Mouse (Mus musculus) frontal cortex, adult (tissue): ENCODE measurements at regions not wholly inside any gene's neighbourhood (a gene's known extent, or its start where the extent isn't known, plus 50 kb on each side); places are given as distances from the start of the nearest gene placed in this dataset.

ENCODE experiments used
- ATAC-seq: cut with Nextera tagmentation; 2 replicates; pipeline ENCODE4 v1.9.2; 2017; ENCODE audit warnings: mild to moderate bottlenecking, moderate library complexity, mixed read lengths; ENCODE audit not compliant: low TSS enrichment

DNA sequence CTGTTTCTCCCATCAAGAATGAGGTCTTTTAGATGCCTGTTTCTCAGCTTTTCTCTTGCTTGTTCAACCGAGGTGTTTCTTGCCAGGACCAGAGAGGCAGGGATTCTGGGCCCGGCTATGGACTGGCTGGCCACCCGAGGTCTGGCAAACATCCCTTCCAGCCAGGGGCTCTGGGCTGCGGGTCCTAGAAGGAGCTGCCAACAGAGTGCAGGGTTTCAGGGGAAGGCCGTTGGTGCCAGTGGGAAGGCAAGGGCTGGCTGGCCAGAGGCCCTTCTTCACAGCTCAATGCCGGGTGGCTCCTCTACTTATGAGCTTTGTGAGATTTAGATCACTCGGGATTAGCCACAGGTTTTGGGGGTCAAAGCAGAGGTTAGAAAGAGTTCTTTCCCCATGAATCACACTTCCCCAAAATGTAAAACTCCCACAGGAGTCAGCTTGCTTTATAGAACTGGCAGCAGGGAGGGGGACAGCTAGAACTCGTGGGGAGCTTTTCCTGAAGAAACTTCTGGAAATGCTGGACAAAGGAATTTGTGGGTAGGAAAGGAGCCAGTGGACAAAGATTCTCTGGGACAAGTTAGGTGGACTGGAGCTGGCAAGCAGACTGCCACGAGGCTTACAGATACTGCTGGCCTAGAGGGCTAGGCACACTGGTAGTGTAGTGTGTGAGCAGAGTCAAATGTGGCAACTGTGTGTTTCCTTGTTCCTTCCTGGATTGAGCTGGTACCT, 104.1 kb upstream of the Vps8 start:
- ATAC-seq, result no peak

DNA sequence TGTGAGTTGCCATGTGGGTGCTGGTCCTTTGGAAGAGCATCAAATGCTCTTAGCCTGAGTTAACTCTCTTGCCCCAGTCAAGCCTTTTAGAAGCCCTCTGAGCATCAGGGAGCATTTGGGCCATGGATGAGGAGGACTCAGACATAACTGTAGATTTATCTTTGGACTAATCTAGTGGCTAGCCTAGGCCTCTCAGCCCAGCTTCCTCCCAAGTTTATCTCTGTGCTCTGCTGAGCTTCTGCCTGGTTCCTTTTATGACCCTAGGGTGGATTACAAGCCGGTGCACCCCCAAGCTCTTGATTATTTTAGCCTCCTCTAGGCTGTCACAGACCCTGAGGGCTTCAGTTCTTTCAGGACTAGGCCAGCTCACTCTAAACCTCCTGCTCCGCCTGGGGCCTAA, 102.6 kb upstream of the Vps8 start:
- no peak for ATAC-seq

DNA sequence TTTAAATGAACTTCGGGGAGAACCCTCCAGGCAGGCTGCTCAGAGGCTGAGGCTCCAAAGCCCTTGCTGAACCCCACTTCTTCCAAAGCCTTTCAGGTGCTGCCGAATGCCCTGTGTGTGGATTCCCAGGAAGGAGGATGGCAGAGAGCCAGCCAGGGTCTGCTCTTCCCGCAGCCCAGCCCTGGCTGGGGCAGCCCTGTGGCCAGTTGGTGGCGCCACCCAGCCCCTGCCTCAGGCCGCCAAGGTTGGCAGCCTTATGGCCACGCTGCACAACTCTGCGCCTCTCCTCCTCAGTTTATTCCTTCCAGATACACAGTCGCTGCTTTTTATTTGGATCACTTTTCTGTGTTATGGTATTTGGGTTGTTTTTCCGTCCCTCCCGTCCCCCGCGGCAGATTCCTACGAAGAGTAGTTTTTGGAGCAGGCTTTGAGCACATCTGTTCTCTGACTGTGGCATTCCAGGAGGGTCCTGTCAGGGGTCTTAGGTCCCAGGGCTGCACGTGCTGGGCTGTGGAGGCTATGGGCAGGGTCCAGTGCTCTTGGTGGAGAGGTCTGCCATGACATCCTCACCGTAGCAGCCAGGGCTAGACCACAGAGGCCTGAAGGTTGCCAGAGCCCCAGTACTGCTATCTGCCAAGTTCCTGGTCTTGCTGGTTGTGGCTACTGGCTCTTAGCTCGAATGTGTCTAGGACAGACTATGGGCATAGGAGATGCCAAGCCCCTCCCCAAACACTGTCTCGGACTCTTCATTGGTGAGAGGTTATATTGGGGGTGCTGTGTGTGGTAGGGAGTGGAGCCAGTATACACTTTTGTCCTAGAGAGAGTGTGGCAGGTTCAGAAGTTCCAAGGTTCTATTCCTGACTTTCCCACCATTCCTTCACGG, 101.5 kb upstream of the Vps8 start:
- no peak for ATAC-seq

GRCm38 (mm10) chr16:21322437-21322836, 100.5 kb upstream of the Vps8 start:
- 0 out of 2 replicates have a peak, but pooled peaks have one; percentile 35 for ATAC-seq

GRCm38 (mm10) chr16:21323446-21324034, 99.4 kb upstream of the Vps8 start:
- peak; percentile 20; the same call in 1 of the 2 replicates for ATAC-seq

GRCm38 (mm10) chr16:21327969-21328368, 94.9 kb upstream of the Vps8 start:
- no peak for ATAC-seq

DNA sequence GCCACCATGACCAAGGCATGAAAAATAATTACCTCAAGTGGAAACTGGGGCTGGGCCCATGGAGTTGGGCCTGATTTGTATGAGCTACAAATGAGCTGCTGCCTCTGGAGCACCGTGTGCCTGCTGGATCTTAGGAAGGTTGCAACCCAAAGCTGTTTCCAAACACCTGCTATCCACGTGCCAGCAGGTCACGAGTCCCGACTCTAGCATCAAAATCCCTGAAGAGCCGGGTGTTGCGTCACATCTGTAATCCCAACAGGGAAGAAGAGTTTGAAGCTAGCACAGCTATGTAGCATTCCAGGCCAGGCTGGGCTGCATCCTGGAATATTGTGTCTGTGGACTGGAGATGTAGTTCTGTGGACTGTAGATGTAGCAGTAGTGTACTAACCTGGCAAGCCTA, 93.7 kb upstream of the Vps8 start:
- no peak for ATAC-seq

- ATAC-seq, result no peak
These were observed 91.7 kb upstream of the Vps8 start for GRCm38 (mm10) chr16:21331229-21331628.

- ATAC-seq, result no peak
These were observed 90.5 kb upstream of the Vps8 start for GRCm38 (mm10) chr16:21332411-21332810.

- no peak for ATAC-seq
These were observed 90.1 kb upstream of the Vps8 start for GRCm38 (mm10) chr16:21332862-21333222.

GRCm38 (mm10) chr16:21333223-21333951, 89.5 kb upstream of the Vps8 start:
- ATAC-seq, result peak; percentile 87

DNA sequence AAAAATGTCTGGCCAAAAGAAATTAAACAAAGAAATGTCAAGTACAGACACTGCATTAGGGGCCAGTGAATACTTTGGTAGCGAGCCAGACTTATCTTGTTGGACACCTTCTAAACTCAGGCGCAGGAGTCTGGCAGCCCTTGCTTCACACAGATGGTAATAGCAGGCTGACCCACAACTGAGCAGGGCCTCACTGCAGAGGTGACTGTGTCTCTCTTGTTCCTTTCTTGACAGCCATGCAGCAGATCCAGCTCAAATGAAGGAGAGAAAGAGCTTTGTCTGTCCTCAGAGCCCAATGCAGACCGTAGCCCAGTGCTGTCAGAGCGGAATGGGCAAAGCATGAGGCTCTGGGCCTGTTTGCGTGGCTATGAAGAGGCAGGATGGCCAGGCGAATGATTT, 83.9 kb upstream of the Vps8 start:
- 0 out of 2 replicates have a peak, but pooled peaks have one; percentile 9 for ATAC-seq

DNA sequence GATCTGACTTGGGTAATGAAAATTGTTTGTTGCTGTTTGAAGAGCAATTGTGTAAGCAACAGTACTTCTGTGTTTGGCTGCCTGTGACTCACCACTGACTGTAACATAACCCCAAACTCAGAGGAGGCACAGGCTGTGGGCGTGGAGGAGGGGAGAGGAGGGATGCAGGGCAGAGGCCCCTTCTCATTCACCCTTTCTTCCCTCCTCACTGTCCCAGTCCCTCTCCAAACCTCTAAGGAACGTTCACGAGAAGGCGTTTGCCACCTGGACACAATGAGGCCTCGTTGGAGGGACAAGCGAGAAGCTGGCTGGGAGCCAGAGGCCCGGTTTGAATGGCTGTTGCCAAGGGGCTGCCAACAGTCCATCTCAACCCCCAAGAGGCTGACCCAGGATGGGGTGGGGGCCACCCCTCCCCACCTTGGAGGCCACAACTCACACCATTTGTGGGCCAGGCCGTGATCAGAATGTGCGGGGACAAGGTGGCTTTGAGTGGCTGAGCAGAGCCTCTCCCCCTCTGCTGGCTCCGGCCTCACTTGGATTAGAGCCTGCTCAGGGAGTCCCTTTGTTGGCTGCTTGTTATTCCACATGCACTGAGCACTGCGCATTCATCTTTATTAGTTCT, 83.3 kb upstream of the Vps8 start:
- peak; percentile 70; the same call in 1 of the 2 replicates for ATAC-seq

DNA sequence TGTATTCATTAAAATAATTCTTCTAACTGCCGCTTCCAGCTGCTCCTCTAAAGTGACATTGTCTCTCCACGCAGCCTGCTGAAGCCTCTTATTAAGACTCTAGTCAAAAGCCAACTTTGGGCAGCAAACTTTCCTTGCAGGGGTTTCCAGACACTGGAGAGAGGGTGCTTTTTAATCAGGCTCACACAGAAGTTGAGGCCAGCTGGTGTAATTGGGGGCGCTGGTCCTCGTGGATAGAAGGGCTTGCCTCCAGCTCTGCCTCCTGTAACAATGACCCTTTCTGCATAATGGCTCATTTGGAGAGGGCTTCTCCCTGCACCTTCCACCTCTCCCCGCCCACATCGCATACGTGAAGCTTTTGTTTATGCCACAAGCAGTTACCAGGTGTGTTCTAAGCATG, 82.8 kb upstream of the Vps8 start:
- ATAC-seq, result peak; percentile 38; the same call in 1 of the 2 replicates

- no peak for ATAC-seq
These were observed 73.0 kb upstream of the Vps8 start for GRCm38 (mm10) chr16:21349869-21350268.

GRCm38 (mm10) chr16:21351289-21351688, 71.6 kb upstream of the Vps8 start:
- no peak for ATAC-seq

GRCm38 (mm10) chr16:21353111-21353510, 69.8 kb upstream of the Vps8 start:
- ATAC-seq, result no peak

DNA sequence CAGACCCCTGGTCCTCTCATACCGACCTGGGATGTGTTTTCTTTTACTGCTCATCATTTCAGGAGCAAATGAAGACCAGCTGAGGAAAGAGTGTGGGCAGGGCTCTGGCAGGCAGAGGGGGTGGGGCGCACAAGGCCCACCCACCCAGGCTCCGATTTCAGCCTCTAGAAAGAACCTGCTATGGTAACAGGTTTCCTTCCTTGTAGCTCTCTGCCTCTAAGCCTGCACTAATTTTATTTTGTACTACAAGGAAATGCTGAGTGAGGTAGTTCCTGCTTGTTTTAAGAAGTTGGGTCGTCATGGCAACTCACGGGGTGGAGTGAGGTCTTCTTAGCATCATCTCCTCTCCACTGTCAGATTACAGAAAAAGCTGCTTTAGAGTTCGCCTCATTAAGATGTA, 69.4 kb upstream of the Vps8 start:
- peak; percentile 87 for ATAC-seq

DNA sequence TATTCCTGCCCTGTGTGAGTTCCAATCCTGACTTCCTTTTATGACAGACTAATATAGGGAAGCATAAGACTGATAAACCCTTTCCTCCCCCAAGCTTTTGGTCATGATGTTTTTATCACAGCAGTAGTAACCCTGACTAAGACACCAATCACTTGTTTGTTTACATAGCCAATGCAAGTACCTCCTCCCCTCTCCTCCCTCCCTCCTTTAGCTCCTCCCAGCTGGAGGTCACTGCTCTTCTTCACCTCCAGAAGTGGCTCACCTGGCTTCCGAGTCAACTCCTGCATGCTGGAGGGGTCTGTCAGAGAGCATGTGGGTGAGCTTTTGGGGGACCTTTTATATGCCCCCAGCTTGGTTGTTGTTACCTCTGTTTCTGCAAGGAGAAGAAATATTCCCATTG, 67.3 kb upstream of the Vps8 start:
- no peak for ATAC-seq

DNA sequence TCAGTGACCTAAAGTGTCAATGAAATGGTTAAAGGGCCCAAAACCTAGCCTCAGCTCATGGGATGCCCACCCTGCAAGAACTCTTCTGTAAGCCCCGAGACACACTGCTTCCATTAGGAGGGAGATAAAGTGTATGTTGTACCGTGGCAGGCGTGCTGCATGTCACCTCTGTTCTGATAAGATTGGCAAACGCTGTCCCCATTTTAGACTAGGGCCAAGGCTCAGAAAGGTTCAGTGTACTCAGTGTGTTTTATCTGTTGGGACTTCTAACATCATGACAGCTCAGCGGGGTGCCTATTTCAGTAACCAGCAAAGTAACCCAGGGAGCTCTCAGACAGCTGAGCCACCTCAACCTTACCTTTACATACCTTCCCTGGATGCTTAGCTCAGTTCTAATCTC, 65.5 kb upstream of the Vps8 start:
- no peak for ATAC-seq

DNA sequence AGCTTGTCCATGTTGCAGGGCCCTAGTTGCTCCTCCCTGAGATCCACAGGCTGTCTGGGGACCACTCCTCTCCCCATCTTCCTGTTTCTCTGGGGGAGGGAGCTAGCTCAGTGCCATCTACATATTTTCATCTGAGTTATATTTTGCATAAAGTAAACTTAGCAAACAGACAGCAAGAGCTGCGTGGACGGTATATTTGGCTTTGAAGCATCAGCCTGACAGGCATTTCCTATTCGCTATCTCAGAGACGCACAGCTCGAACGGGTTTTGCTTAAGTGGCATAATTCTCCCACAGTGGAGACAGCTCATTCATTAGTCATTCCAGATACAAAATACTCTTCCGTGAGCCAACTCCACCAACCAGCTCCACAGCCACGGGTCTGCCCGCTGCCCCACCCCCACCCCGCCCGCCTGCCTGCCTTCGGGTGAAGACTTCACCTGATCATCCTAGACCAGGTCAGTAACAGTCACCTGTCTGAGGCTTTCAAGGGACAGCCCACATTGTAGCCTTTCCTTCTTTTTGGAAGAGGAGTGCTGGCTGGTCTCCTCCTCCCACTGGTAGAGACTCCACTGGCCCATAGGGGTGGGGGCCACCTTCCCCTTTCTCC, 64.5 kb upstream of the Vps8 start:
- peak; percentile 85 for ATAC-seq
